Mouse (Mus musculus): Measurements from ENCODE around the gene Lce1h. TPM values are rescaled to one million over a fixed set of nuclear protein-coding genes. Genes with fewer than 3 reads are reported as not detected.

Lce1h gene
- polyA plus RNA-seq, 1 experiment from 2014 or later, result not detected

Other genes starting within 250 kb of the Lce1h start
- not detected in 2 replicates for gene 2310046K23Rik, start 230.6 kb downstream of the Lce1h start, polyA plus RNA-seq (2016; fragmentation: Nextera tagmentation; extraction: Ambion mirVana)
- gene Ivl, start 191.3 kb downstream of the Lce1h start, polyA plus RNA-seq (2016; fragmentation: Nextera tagmentation; extraction: Ambion mirVana), result 0.18 TPM in 1 of 2 replicates, not detected in the other
- not detected in 2 replicates for gene Smcp, start 176.1 kb downstream of the Lce1h start, polyA plus RNA-seq (2016; fragmentation: Nextera tagmentation; extraction: Ambion mirVana)
- not detected in 2 replicates for gene 2210017I01Rik, start 157.6 kb downstream of the Lce1h start, polyA plus RNA-seq (2016; fragmentation: Nextera tagmentation; extraction: Ambion mirVana)
- gene Lce6a, start 143.4 kb downstream of the Lce1h start, polyA plus RNA-seq (2016; fragmentation: Nextera tagmentation; extraction: Ambion mirVana), result not detected in 2 replicates
- gene Lce1a1, start 116.8 kb downstream of the Lce1h start, polyA plus RNA-seq (2016; fragmentation: Nextera tagmentation; extraction: Ambion mirVana), result not detected in 2 replicates
- gene Lce1b, start 108.1 kb downstream of the Lce1h start, polyA plus RNA-seq (2016; fragmentation: Nextera tagmentation; extraction: Ambion mirVana), result not detected in 2 replicates
- not detected in 2 replicates for gene Lce1a2, start 94.8 kb downstream of the Lce1h start, polyA plus RNA-seq (2016; fragmentation: Nextera tagmentation; extraction: Ambion mirVana)
- gene Lce1c, start 85.8 kb downstream of the Lce1h start, polyA plus RNA-seq (2016; fragmentation: Nextera tagmentation; extraction: Ambion mirVana), result not detected in 2 replicates
- gene Lce1d, start 77.9 kb downstream of the Lce1h start, polyA plus RNA-seq (2016; fragmentation: Nextera tagmentation; extraction: Ambion mirVana), result not detected in 2 replicates
- not detected in 2 replicates for gene Lce1e, start 56.0 kb downstream of the Lce1h start, polyA plus RNA-seq (2016; fragmentation: Nextera tagmentation; extraction: Ambion mirVana)
- gene Lce1f, start 44.7 kb downstream of the Lce1h start, polyA plus RNA-seq (2016; fragmentation: Nextera tagmentation; extraction: Ambion mirVana), result not detected in 2 replicates
- not detected in 2 replicates for gene Gm38119, start 26.0 kb downstream of the Lce1h start, polyA plus RNA-seq (2016; fragmentation: Nextera tagmentation; extraction: Ambion mirVana)
- not detected in 2 replicates for gene Lce1g, start 12.7 kb downstream of the Lce1h start, polyA plus RNA-seq (2016; fragmentation: Nextera tagmentation; extraction: Ambion mirVana)
- gene Lce1i, start 13.8 kb upstream of the Lce1h start, polyA plus RNA-seq (2016; fragmentation: Nextera tagmentation; extraction: Ambion mirVana), result not detected in 2 replicates
- gene Lce1j, start 25.4 kb upstream of the Lce1h start, polyA plus RNA-seq (2016; fragmentation: Nextera tagmentation; extraction: Ambion mirVana), result not detected in 2 replicates
- not detected in 2 replicates for gene Lce1k, start 42.8 kb upstream of the Lce1h start, polyA plus RNA-seq (2016; fragmentation: Nextera tagmentation; extraction: Ambion mirVana)
- not detected in 2 replicates for gene Kprp, start 62.2 kb upstream of the Lce1h start, polyA plus RNA-seq (2016; fragmentation: Nextera tagmentation; extraction: Ambion mirVana)
- not detected in 2 replicates for gene Lce1l, start 86.2 kb upstream of the Lce1h start, polyA plus RNA-seq (2016; fragmentation: Nextera tagmentation; extraction: Ambion mirVana)
- gene 2310050C09Rik, start 105.2 kb upstream of the Lce1h start, polyA plus RNA-seq (2016; fragmentation: Nextera tagmentation; extraction: Ambion mirVana), result not detected in 2 replicates
- gene Lce3a, start 161.2 kb upstream of the Lce1h start, polyA plus RNA-seq (2016; fragmentation: Nextera tagmentation; extraction: Ambion mirVana), result not detected in 2 replicates
- gene Lce3b, start 167.9 kb upstream of the Lce1h start, polyA plus RNA-seq (2016; fragmentation: Nextera tagmentation; extraction: Ambion mirVana), result not detected in 2 replicates
- gene Lce3c, start 179.4 kb upstream of the Lce1h start, polyA plus RNA-seq (2016; fragmentation: Nextera tagmentation; extraction: Ambion mirVana), result not detected in 2 replicates
- not detected in 2 replicates for gene Lce3d, start 192.3 kb upstream of the Lce1h start, polyA plus RNA-seq (2016; fragmentation: Nextera tagmentation; extraction: Ambion mirVana)
- gene Lce3e, start 202.0 kb upstream of the Lce1h start, polyA plus RNA-seq (2016; fragmentation: Nextera tagmentation; extraction: Ambion mirVana), result not detected in 2 replicates
- not detected in 2 replicates for gene Lce3f, start 227.2 kb upstream of the Lce1h start, polyA plus RNA-seq (2016; fragmentation: Nextera tagmentation; extraction: Ambion mirVana)

Measured in limb, embryonic 12.5 days (tissue).